Mouse (Mus musculus) embryonic fibroblast, embryonic 13.5 days (primary cell): ENCODE measurements around the gene Fndc11.

Experiments used
- CTCF ChIP-seq: IDR thresholded peaks from 2 replicates; pipeline ENCODE4 v1.5.1; 2011; ENCODE audit warnings: mild to moderate bottlenecking, control low read depth, low read length, moderate library complexity, borderline replicate concordance; ENCODE audit not compliant: insufficient read depth
- POLR2A ChIP-seq: IDR thresholded peaks from 2 replicates; pipeline ENCODE4 v1.6.1; 2011; ENCODE audit warnings: low read depth, mild to moderate bottlenecking, control low read depth, low read length, moderate library complexity

GRCm38 (mm10) chr2:181224994-181225393, 5.2 kb downstream of the Fndc11 start:
- TF ChIP-seq CTCF (no peak), POLR2A (no peak)
